Mouse (Mus musculus) embryonic fibroblast, embryonic 13.5 days (primary cell): ENCODE results near the gene Txlng.

Experiments
- CTCF ChIP-seq: IDR thresholded peaks from 2 replicates; pipeline ENCODE4 v1.5.1; 2011; ENCODE audit warnings: mild to moderate bottlenecking, control low read depth, low read length, moderate library complexity, borderline replicate concordance; ENCODE audit not compliant: insufficient read depth
- POLR2A ChIP-seq: IDR thresholded peaks from 2 replicates; pipeline ENCODE4 v1.6.1; 2011; ENCODE audit warnings: low read depth, mild to moderate bottlenecking, control low read depth, low read length, moderate library complexity

GRCm38 (mm10) chrX:162868294-162868965 lies 39.2 kb upstream of the Txlng start:
- TF ChIP-seq POLR2A (no peak), CTCF (no peak)
